Mouse (Mus musculus): ENCODE measurements around the gene Hmgcs2. TPM values are rescaled to one million over a fixed set of nuclear protein-coding genes. Genes with fewer than 3 reads are reported as not detected.

Hmgcs2 gene
- polyA plus RNA-seq, 1 experiment: not detected

DNA sequence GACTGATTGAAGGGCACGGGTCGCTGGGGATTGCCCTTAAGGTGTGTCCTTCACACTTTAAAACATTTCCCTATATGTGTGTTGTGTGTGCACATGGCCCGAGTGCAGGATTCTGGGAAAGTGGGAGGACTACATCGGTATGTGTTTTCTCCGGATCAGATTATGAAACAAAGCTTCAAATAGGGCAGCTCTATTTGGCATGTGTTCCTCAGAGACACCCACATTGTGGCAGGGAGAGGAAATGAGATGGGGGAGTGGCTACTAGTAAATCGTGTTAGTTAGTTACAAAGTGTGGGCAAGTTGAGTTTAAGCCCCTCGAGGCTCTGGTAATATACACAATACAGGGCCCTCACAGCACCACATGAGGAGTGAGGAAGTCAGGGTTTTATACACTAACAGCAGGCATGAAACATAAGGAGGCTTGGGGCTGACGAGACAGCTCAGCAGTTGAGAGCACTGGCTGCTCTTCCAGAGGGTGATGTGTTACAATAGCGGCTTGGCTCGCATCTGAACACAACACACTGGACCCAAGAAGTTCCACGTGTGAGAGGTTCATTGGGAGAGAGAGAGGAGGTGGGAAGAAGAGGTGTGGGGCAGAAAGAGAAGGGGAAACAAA, 30.3 kb upstream of the Hmgcs2 start:
- H3K27me3 ChIP-seq (ENCODE audit: control insufficient read depth, insufficient read depth, insufficient read length): no peaks in the 10 kb centered on the region
- no peak overlapping the region for H3K4me2 ChIP-seq (ENCODE audit: low read depth)
- no peak overlapping the region for H3ac ChIP-seq (ENCODE audit: control insufficient read depth, insufficient read length)
- TF ChIP-seq CEBPB (IDR thresholded peaks at IDR 0.05; ENCODE audit: insufficient read depth, poor library complexity, severe bottlenecking) (no peak), TCF12 (IDR thresholded peaks at IDR 0.05; ENCODE audit: insufficient read depth, poor library complexity, severe bottlenecking) (no peak), SRF (IDR thresholded peaks at IDR 0.05; ENCODE audit: control insufficient read depth, insufficient read length, low read depth) (no peak), TCF3 (IDR thresholded peaks at IDR 0.05; ENCODE audit: insufficient read length, low read depth) (no peak), USF1 (IDR thresholded peaks at IDR 0.05; ENCODE audit: low read depth) (no peak)
- H3K36me3 ChIP-seq (ENCODE audit: control insufficient read depth, insufficient read depth): no peaks in the 10 kb centered on the region
- no peak overlapping the region for H3K4me3 ChIP-seq
- no peaks in the 10 kb centered on the region for H3K79me2 ChIP-seq (ENCODE audit: control insufficient read depth, insufficient read depth)

DNA sequence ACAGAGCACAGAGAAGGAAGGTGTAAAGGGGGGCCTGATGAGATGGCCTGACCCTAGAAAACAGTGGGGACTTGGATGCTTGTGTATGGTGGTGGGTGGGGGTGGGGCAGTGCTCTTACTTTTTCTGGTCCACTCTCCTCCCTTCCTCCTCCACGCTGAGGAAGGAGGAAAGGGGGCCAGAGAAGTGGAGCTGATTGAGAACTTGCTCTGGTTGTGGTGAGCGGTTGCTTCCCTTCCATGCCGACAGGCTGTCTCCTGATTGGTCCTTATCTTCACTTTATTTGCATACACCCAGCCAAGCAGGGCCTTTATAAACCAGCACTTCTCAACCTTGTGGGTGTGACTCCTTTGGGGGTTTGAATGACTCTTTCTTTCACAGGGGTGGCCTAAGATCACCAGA, 26.2 kb upstream of the Hmgcs2 start:
- Histone ChIP-seq H3ac (ENCODE audit: control insufficient read depth, insufficient read length) (no peak overlapping the region), H3K36me3 (ENCODE audit: control insufficient read depth, insufficient read depth) (no peaks in the 10 kb centered on the region), H3K79me2 (ENCODE audit: control insufficient read depth, insufficient read depth) (no peaks in the 10 kb centered on the region), H3K4me2 (ENCODE audit: low read depth) (no peak overlapping the region), H3K27me3 (ENCODE audit: control insufficient read depth, insufficient read depth, insufficient read length) (no peaks in the 10 kb centered on the region), H3K4me3 (no peak overlapping the region)
- no peak for TF ChIP-seq TCF3 (IDR thresholded peaks at IDR 0.05; ENCODE audit: insufficient read length, low read depth)
- no peak for TF ChIP-seq MAX (IDR thresholded peaks at IDR 0.05; ENCODE audit: low read depth)
- no peak for TF ChIP-seq E2F4 (IDR thresholded peaks at IDR 0.05; ENCODE audit: insufficient read depth)
- no peak for TF ChIP-seq POLR2AphosphoS2 (IDR thresholded peaks at IDR 0.05; ENCODE audit: insufficient read length, low read depth)
- no peak for TF ChIP-seq MYOD1 (IDR thresholded peaks at IDR 0.05; ENCODE audit: control insufficient read depth in 1 of 3, insufficient read length in 2 of 3, low read depth in 2 of 3)
- TF ChIP-seq SRF (IDR thresholded peaks at IDR 0.05; ENCODE audit: control insufficient read depth, insufficient read length, low read depth): no peak
- no peak for TF ChIP-seq POLR2A (IDR thresholded peaks at IDR 0.05; ENCODE audit: insufficient read length, low read depth)
- no peak for TF ChIP-seq USF1 (IDR thresholded peaks at IDR 0.05; ENCODE audit: low read depth)
- no peak for TF ChIP-seq CEBPB (IDR thresholded peaks at IDR 0.05; ENCODE audit: insufficient read depth, poor library complexity, severe bottlenecking)
- TF ChIP-seq TCF12 (IDR thresholded peaks at IDR 0.05; ENCODE audit: insufficient read depth, poor library complexity, severe bottlenecking): no peak

DNA sequence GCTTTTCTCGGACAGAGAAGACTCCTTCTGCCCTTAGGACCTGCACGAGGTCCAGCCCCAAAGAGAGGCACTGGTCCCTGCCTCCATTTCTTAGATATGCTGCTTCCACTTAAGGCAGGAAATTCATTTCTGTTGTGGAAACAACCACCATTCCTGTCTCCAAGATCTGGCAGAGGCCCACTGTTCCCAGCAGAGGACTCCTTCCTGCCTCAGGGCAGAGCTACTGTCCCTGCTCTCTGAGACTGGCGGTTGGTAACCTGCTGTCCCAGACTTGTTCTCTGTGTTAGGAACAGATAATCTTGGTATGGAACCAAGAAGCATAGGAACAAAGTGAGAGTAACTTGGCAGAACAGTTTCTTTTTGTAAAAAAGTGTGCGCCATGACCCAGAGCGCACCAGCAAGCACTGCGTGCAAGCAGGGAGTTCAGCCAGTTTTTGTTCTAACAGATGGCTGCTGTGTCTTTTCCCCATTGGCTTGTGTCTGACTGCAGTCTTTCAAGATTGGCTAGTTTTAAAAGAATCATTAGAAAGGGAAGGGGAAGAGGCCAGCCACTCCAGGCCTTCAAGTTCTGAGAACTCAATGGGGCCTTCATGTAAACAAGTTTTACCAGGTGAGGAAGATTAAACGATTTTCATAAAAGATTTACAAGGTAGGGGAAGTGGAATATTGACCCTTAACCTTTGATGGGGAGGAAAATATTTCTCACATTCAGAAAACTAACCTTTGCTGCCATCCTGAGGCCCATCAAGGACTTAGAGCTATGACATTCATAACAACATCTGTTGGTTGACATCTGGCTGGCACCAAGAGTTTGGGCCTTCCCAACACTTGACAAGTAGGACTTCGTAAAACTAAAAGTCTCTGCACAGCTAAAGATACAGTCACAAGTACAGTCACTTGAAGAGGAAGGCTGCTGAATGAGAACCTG, 25.3 kb upstream of the Hmgcs2 start:
- Histone ChIP-seq H3K4me3 (no peak overlapping the region), H3K79me2 (ENCODE audit: control insufficient read depth, insufficient read depth) (no peaks in the 10 kb centered on the region), H3K36me3 (ENCODE audit: control insufficient read depth, insufficient read depth) (no peaks in the 10 kb centered on the region), H3K27me3 (ENCODE audit: control insufficient read depth, insufficient read depth, insufficient read length) (no peaks in the 10 kb centered on the region), H3ac (ENCODE audit: control insufficient read depth, insufficient read length) (no peak overlapping the region), H3K4me2 (ENCODE audit: low read depth) (no peak overlapping the region)
- TF ChIP-seq E2F4 (IDR thresholded peaks at IDR 0.05; ENCODE audit: insufficient read depth) (no peak), TCF12 (IDR thresholded peaks at IDR 0.05; ENCODE audit: insufficient read depth, poor library complexity, severe bottlenecking) (no peak), TCF3 (IDR thresholded peaks at IDR 0.05; ENCODE audit: insufficient read length, low read depth) (no peak), MYOG (IDR thresholded peaks at IDR 0.05; ENCODE audit: control insufficient read depth in 1 of 3, insufficient read depth in 1 of 3, insufficient read length in 2 of 3, low read depth in 2 of 3) (no peak), USF1 (IDR thresholded peaks at IDR 0.05; ENCODE audit: low read depth) (no peak), REST (IDR thresholded peaks at IDR 0.05; ENCODE audit: insufficient read depth, insufficient read length) (no peak), MAX (IDR thresholded peaks at IDR 0.05; ENCODE audit: low read depth) (no peak), SRF (IDR thresholded peaks at IDR 0.05; ENCODE audit: control insufficient read depth, insufficient read length, low read depth) (no peak)

DNA sequence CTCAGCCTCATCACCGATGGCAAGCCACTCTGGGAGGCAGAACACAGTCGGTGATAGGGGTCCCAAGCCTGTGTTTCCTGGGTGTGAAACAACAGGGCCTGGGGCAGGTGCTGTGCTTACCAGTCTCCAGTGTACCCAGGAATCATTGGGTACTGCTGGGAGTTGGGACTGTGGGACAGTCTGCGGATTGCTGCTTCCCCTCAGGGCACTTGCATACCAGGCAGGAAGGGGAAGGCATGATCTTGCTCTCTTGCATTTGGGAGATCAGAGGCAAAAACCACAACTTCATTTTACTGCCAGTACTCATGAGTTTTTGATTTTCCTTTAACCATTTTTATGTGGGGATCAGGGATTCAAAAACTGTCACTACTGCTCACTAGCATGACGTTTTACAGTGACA, 21.5 kb upstream of the Hmgcs2 start:
- Histone ChIP-seq H3K36me3 (ENCODE audit: control insufficient read depth, insufficient read depth) (no peaks in the 10 kb centered on the region), H3K27me3 (ENCODE audit: control insufficient read depth, insufficient read depth, insufficient read length) (no peaks in the 10 kb centered on the region), H3K79me2 (ENCODE audit: control insufficient read depth, insufficient read depth) (no peaks in the 10 kb centered on the region), H3K4me2 (ENCODE audit: low read depth) (no peak overlapping the region), H3ac (ENCODE audit: control insufficient read depth, insufficient read length) (no peak overlapping the region), H3K4me3 (no peak overlapping the region)
- TF ChIP-seq TCF3 (IDR thresholded peaks at IDR 0.05; ENCODE audit: insufficient read length, low read depth): no peak
- no peak for TF ChIP-seq E2F4 (IDR thresholded peaks at IDR 0.05; ENCODE audit: insufficient read depth)
- no peak for TF ChIP-seq MYOD1 (IDR thresholded peaks at IDR 0.05; ENCODE audit: control insufficient read depth in 1 of 3, insufficient read length in 2 of 3, low read depth in 2 of 3)
- no peak for TF ChIP-seq SRF (IDR thresholded peaks at IDR 0.05; ENCODE audit: control insufficient read depth, insufficient read length, low read depth)
- TF ChIP-seq USF1 (IDR thresholded peaks at IDR 0.05; ENCODE audit: low read depth): no peak
- no peak for TF ChIP-seq CEBPB (IDR thresholded peaks at IDR 0.05; ENCODE audit: insufficient read depth, poor library complexity, severe bottlenecking)
- TF ChIP-seq REST (IDR thresholded peaks at IDR 0.05; ENCODE audit: insufficient read depth, insufficient read length): no peak
- no peak for TF ChIP-seq POLR2AphosphoS2 (IDR thresholded peaks at IDR 0.05; ENCODE audit: insufficient read length, low read depth)
- no peak for TF ChIP-seq TCF12 (IDR thresholded peaks at IDR 0.05; ENCODE audit: insufficient read depth, poor library complexity, severe bottlenecking)
- no peak for TF ChIP-seq POLR2A (IDR thresholded peaks at IDR 0.05; ENCODE audit: insufficient read length, low read depth)
- TF ChIP-seq MAX (IDR thresholded peaks at IDR 0.05; ENCODE audit: low read depth): no peak
- TF ChIP-seq MYOG (IDR thresholded peaks at IDR 0.05; ENCODE audit: control insufficient read depth in 1 of 3, insufficient read depth in 1 of 3, insufficient read length in 2 of 3, low read depth in 2 of 3): no peak

All from myocyte (in vitro differentiated cells).